Mouse (Mus musculus) neural tube, embryonic 10.5 days (tissue): ENCODE results near the gene Slc22a30.
"Not testable (repeated sequence)": the region's sequence is repeated elsewhere in the genome, so short reads cannot be mapped to it uniquely, and the experiment has no call there.

Experiments used
- DNase-seq: peaks from one replicate; pipeline ENCODE4 v3.0.0-alpha.2; 2017; ENCODE audit warnings: low spot score; ENCODE audit errors: extremely low spot score

Slc22a30 gene

DNA sequence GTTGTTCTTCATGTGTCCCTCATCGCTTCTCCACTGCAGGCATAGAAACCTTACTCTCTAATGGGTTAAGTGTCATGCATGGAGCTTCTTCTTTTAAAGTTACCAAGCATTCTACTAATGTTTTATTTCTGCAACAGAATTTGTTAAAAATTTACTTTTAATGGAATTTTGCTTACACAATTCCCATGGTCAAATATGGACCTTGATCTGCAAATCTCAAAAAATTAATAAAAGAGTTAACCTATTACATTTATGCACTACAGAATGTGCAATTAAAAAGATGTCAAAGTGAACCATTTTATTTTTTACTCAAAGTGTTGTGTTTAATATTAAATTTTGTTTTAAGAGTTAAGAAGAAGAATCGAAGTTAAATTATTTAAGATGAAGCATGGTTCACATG, at the start of gene Slc22a30:
Gene Slc22a30, minus strand, starts transcription at position 101 of the 400 bp plus-strand sequence.
- DNase-seq: not testable (repeated sequence)

DNA sequence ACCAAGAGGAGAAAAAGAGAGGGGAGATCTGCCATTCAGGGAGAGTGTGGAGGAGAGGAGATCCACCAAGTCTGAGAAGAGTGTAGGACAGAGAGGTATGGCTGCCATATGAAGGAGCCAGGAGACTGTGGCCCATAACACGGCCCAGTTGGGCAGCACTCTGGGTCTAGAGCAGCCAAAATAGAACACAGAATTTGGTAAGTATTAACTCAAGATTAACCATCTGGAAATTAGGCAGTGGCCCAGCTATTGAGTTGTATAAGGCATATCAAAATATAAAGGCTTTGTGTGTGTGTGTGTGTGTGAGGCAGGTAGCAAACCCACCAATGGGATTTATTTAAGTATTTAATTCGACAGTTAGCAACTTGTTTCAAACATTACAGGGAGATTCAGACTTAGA, 43.4 kb upstream of the Slc22a30 start:
- DNase-seq: no peak

DNA sequence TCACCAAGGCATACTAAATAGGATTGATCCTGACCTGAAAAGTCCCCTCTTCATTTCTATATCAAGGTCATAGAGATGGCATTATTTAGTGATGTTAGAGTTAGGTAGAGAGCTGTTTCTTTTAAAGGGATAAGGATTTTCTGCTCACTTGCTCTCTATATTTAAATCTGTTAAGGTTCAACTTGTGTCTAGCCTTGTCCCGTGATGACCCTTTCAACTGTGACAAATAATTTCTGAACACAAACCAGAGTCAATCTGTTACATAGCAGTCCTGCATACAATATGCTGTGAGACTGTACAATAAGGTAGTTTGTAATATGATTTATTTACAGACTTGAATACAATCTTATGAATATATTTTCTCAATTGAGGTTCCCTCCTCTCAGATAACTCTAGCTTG, 42.6 kb upstream of the Slc22a30 start:
- no peak for DNase-seq

DNA sequence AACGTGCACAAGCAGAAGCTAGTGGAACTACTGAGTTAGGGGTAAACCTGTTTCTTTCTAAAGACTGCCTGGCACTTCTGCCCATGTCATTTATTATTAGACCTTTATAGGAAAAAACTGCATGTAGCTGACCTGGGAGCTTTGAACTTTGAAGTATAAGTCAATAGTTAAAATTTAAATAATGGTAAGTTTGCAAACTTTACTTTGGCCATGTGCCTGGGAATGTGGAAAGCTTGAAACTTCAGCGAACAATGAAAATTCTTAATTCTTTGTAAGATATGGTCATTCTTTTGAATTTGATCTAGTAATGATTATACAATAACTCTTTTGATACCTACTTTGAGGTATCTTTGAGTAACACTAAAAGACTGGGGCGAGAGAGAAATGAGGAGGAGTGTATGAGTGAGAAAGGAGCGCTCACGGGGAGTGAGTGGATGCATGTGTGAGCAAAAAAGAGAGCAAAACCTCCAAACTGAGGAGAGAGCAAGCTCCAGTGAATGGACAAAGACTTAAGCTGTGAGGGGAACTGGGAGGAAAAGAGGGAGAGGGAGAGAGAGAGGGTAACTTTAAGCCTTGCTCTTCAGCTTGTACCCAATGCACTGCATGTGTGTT, 26.2 kb upstream of the Slc22a30 start:
- no peak for DNase-seq

DNA sequence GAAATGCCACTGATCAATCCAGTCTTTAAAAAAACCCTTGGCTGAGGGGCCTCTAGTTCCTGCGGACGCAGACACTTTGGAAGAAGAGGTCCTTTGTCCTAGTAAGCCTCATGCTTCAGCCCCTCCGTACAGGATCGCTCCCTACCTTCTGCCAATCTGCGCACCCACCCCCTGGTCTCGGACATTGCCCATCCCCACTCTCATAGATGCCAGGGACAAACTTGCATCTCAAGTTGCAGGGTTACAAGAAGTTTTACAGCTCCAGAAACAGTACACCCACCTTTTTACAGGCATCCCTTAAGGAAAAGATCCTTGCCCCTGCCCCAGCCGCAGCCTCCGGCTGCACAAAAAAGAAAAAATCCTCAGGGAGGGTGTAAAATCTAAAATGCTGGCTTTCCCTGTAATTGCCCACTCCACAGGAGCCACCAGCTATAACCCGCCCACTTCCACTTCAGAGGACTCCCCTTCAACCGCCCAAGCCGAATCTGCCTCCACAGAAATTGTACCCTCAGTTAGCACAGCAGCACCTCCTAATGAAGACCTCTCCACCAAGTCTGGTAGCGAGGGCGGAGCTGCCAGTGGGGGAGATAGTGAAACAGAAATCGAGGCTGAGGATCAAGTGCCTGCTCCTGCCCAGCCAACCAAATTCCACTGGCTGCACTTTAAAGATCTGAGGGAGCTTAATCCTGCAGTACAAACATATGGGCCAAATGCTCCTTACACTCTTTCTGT, 2.5 kb upstream of the Slc22a30 start:
- not testable (repeated sequence) for DNase-seq
